Mouse (Mus musculus) kidney, adult 8-10 months (tissue): Measurements from ENCODE around the gene Eps8.

Experiments
- DNase-seq, 2 experiments: peaks; one replicate each; pipeline ENCODE4 v3.0.0; 2022

Gene Eps8

GRCm38 (mm10) chr6:137608160-137608930 is 46.3 kb downstream of the Eps8 start:
- DNase-seq: no peak

- no peak for DNase-seq
Observed at GRCm38 (mm10) chr6:137606541-137606940, 48.1 kb downstream of the Eps8 start.

- DNase-seq: no peak
Observed at GRCm38 (mm10) chr6:137604417-137605248, 50.0 kb downstream of the Eps8 start.

- DNase-seq: no peak
Observed at GRCm38 (mm10) chr6:137598306-137598705, 56.4 kb downstream of the Eps8 start.

- DNase-seq: no peak
Observed at GRCm38 (mm10) chr6:137597442-137598058, 57.1 kb downstream of the Eps8 start.

GRCm38 (mm10) chr6:137592582-137592981 is 62.1 kb downstream of the Eps8 start:
- DNase-seq: no peak

- no peak for DNase-seq
Observed at GRCm38 (mm10) chr6:137589245-137589618, 65.4 kb downstream of the Eps8 start.

- DNase-seq: peak in 1 of 2 experiments; percentile 32
Observed at GRCm38 (mm10) chr6:137588481-137589244, 66.0 kb downstream of the Eps8 start.

- peak; percentile 74 to 76 for DNase-seq
Observed at GRCm38 (mm10) chr6:137587866-137588265, 66.8 kb downstream of the Eps8 start.

- no peak for DNase-seq
Observed at GRCm38 (mm10) chr6:137585229-137585628, 69.4 kb downstream of the Eps8 start.

GRCm38 (mm10) chr6:137583056-137583455 is 71.6 kb downstream of the Eps8 start:
- DNase-seq: no peak

- DNase-seq: no peak
Observed at GRCm38 (mm10) chr6:137582207-137582889, 72.3 kb downstream of the Eps8 start.

- DNase-seq: no peak
Observed at GRCm38 (mm10) chr6:137581331-137582010, 73.2 kb downstream of the Eps8 start.

GRCm38 (mm10) chr6:137580503-137580902 is 74.2 kb downstream of the Eps8 start:
- DNase-seq: no peak

GRCm38 (mm10) chr6:137576670-137577371 is 77.9 kb downstream of the Eps8 start:
- DNase-seq: no peak

- DNase-seq: peak in 1 of 2 experiments; percentile 57
Observed at GRCm38 (mm10) chr6:137576091-137576490, 78.6 kb downstream of the Eps8 start.

- DNase-seq: no peak
Observed at GRCm38 (mm10) chr6:137573897-137574296, 80.8 kb downstream of the Eps8 start.

GRCm38 (mm10) chr6:137570718-137571131 is 84.0 kb downstream of the Eps8 start:
- peak; percentile 84 to 85 for DNase-seq

- no peak for DNase-seq
Observed at GRCm38 (mm10) chr6:137570019-137570418, 84.7 kb downstream of the Eps8 start.

- peak; percentile 68 to 75 for DNase-seq
Observed at GRCm38 (mm10) chr6:137569071-137569470, 85.6 kb downstream of the Eps8 start.

- DNase-seq: no peak
Observed at GRCm38 (mm10) chr6:137565890-137566289, 88.8 kb downstream of the Eps8 start.
